Mouse (Mus musculus): Measurements from ENCODE around the gene Klhl29.
A peak's percentile ranks its signal among the peaks of the same experiment; 100 is the strongest.

Gene Klhl29

GRCm38 (mm10) chr12:5129190-5129589, 246.3 kb downstream of the Klhl29 start:
- no peak for DNase-seq (ENCODE audit: low spot score in 2 of 2)

- no peak for DNase-seq (ENCODE audit: low spot score in 2 of 2)
Measured at GRCm38 (mm10) chr12:5125907-5126306, 249.6 kb downstream of the Klhl29 start.

DNA sequence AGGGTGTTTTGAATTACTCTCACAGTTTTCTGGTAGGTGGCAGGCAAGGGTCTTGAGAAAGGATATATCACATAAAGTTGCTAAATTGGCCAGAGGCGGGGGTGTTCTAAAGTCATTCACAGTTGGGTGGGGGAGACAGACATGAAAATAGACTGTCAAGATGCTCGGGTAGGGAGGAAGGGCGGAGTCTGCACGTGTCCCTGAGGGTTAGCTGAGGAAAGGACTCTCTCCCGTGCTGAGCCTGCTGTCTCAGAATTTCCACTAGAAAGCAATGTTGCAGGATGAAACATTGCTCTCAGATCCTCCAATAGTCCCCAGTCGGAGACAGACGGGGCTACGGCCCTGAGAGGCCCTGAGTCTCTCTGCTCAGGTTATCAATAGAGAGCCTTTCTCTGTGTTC, 252.5 kb downstream of the Klhl29 start:
- DNase-seq (ENCODE audit: low spot score in 2 of 2), result no peak

- no peak for DNase-seq (ENCODE audit: low spot score in 2 of 2)
Measured at GRCm38 (mm10) chr12:5120249-5120648, 255.2 kb downstream of the Klhl29 start.

DNA sequence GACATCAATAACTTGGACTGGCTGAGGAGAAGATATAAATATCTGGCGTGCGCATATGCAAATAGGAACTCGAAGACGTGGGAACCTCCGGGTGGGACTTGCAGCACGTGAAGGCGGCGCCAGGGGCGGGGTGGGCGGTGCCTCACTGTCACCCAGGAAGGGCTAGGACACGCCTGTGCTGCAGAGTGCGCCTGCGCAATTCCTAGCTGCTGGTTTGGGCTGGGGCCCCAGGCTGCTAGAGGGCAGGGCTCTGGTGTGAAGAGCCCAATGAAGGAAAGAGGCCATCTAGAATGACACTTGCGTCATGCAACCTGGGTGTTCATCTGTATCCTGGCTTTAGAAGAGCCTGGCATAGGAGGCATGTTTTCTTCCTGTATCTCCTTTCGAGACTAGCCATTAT, 255.8 kb downstream of the Klhl29 start:
- peak; percentile 39 to 69 for DNase-seq (ENCODE audit: low spot score in 2 of 2)

- DNase-seq (ENCODE audit: low spot score in 2 of 2), result no peak
Measured at GRCm38 (mm10) chr12:5119286-5119685, 256.2 kb downstream of the Klhl29 start.

DNA sequence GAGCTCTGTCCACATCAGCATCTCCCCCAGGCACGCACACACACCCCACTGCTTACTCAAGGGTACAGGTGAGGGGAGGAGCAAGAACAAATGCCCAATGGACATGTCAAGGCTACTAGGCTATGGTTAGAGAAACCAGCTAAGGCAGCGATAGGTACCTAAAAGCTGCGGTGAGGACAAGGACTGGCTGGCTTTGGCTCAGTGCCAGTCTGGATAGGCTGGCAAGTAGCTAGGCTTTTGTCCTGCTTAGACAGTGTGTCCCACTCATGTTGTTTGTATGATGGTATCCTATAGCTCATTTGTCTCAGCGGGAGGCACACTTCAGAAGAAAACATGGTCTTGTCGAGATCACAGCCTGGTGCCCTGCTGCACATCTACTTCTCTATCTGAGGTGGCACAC, 258.9 kb downstream of the Klhl29 start:
- no peak for DNase-seq (ENCODE audit: low spot score in 2 of 2)

GRCm38 (mm10) chr12:5114631-5115030, 260.9 kb downstream of the Klhl29 start:
- no peak for DNase-seq (ENCODE audit: low spot score in 2 of 2)

- no peak for DNase-seq (ENCODE audit: low spot score in 2 of 2)
Measured at GRCm38 (mm10) chr12:5111343-5111742, 264.1 kb downstream of the Klhl29 start.

- DNase-seq (ENCODE audit: low spot score in 2 of 2), result no peak
Measured at GRCm38 (mm10) chr12:5108613-5109012, 266.9 kb downstream of the Klhl29 start.

DNA sequence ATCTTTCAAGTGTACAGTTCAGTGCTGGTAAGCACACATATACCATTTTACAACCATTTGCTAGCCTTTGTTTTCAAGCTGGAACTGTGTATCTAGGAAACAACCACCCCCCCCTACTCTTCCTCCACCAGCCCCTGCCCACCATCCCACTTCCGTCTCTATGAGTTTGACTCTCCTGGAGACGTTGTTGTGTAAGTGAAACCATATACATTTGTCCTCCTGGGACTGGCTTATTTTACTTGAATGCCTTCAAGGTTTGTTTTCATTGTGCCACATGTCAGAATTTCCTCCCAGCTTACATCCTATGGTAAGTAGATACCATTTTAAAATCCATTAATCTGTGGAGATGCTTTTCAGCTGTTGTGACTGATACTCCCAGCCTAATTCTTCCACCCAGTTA, 267.7 kb downstream of the Klhl29 start:
- no peak for DNase-seq (ENCODE audit: low spot score in 2 of 2)

DNA sequence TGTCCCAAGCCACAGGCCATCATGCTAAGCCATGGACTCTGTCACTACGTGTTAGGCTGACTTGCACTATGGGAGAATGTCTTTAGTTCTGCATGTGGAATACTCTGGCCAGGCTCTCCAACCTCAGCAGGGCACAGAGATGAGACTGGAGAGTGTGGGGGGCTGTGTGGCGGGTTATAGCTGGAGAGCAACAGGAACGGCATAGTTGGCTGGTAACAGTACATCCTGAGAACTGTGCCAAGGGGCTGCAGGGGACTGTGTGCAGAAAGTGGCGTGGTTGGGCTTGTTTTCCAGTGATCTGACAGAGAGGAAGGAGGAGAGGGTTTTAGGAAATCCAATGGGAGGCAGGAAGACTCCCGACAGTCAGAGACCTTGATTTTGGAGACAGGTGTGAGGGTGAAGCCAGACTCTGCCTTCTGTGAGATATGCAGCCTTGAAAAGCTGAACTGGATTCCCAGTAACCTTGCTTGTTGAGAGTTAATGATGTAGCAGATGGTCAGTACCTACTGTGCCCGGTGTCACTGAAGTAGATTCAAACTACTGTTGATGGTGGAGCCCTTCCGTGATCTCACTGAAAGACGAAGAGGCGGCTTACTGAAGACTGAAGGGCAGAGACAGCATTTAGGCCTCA, 270.9 kb downstream of the Klhl29 start:
- DNase-seq (ENCODE audit: low spot score in 2 of 2), result no peak

GRCm38 (mm10) chr12:5101411-5102024, 274.0 kb downstream of the Klhl29 start:
- no peak for DNase-seq (ENCODE audit: low spot score in 2 of 2)

DNA sequence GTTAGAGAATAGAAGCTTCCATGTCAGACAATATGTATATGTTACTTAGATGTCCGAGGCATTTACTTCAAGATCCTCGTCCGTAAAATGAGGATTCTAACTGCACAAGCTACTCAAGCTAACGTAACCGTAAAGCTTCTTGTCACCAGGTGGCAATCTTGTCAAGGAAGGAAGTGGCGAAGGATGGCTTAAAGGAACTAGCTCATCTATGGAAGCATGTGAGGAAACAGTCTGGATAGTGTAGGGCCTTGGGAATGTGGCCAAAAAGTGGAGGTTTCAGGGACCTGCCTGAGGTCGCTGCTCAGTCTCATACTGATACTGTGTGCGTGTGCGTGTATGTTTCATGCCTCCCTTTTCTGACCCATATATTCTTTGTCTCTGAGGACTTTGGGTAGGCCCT, 275.9 kb downstream of the Klhl29 start:
- DNase-seq (ENCODE audit: low spot score in 2 of 2), result no peak

- no peak for DNase-seq (ENCODE audit: low spot score in 2 of 2)
Measured at GRCm38 (mm10) chr12:5088639-5089038, 286.8 kb downstream of the Klhl29 start.

- DNase-seq (ENCODE audit: low spot score in 2 of 2), result no peak
Measured at GRCm38 (mm10) chr12:5087787-5088519, 287.5 kb downstream of the Klhl29 start.

DNA sequence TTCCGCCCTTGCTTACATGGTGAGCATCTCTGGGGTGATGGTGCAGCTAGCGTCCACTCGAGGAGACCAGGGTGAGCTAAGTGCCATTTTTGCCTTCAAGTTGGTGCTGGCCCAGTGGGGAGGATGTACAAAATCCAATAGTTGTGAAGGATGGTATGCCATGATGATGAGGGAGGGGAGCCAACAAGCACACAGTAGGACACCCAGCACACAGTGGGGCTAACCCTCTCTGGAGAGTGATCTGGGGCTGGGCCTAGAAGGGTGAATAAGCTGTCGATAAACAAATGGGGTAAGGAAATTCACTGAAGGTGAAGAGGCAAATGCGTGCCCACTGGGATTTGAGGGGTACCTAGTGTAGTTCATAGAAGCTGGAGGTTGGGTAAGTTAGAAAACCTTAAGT, 290.8 kb downstream of the Klhl29 start:
- DNase-seq (ENCODE audit: low spot score in 2 of 2), result no peak

DNA sequence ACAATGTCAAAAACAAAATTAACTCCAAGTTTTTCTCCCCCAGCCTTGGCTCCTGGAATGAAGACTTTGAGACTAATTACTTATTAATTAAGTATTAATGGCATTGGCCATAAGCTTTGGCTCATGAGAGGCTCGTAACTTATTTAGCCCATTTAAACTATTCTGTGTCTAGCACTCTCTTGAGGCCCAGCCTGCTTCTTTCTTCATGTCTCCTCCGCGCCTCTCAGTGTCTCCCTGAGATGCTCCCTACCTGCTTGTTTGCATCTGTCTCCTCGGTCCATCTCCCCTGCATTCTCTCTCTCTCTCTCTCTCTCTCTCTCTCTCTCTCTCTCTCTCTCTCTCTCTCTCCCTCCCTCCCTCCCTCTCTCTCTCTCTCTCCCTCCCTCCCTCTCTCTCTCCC, 294.0 kb downstream of the Klhl29 start:
- no peak for DNase-seq (ENCODE audit: low spot score in 2 of 2)

GRCm38 (mm10) chr12:5073191-5073590, 302.3 kb downstream of the Klhl29 start:
- DNase-seq (ENCODE audit: low spot score in 2 of 2), result peak in 1 of 2 experiments; percentile 45

DNA sequence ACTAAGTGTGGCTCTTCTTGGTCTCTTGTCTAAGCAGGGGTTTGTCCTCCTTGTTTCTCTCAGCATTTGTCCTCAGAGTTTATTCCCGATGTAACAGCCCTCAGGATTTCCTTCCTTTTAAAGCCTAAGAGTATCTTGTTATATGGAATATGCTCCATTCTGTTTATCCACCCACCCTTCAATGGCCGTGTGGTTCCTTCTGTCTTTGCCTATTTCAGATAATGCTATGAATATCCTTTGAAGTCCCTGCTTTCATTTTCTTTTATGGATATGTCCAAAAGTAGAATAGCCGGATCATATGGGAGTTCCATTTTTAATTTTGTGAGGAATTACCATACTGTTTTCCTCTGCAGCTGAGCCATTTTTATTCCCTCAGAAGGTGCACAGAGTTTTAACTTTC, 305.4 kb downstream of the Klhl29 start:
- DNase-seq (ENCODE audit: low spot score in 2 of 2), result no peak

DNA sequence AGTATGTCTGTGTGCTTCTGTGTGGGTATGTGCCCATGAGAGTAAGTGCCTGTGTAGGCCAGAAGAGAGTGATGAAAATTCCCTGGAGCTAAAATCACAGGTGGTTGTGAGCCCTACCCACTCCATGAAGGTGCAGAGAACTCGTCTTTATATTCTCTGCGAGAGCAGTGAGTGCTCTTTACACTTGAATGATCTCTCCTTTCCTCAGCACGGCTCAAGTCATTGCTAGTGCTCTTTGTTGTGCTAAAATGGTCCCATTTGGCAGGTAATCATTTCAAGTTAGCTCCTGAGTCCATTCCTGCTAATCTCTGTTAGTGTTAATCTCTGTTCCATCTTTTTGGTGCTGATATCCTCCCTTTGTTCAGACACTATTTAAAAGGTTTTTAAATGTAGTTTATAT, 307.9 kb downstream of the Klhl29 start:
- no peak for DNase-seq (ENCODE audit: low spot score in 2 of 2)

GRCm38 (mm10) chr12:5048104-5048503, 327.4 kb downstream of the Klhl29 start:
- DNase-seq (ENCODE audit: low spot score in 2 of 2), result no peak

DNA sequence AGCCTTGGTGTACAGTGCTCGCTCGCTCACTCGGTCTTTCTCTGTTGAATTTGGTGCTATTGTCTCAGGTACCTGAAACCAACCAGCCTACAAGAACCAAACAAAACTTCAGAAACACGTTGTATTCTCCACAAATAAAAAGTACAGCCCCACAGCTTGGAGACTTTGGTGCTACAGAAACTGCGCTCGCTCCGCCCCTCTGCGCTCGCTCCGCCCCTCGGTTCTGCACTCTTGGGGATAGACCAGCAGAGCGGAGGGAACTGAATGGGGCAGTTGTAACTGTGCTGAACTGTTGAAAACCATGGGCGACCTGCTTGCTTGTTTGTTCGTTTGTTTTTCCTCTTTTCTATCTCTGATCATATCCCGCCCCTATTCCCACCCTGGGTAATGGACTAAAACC, 331.3 kb downstream of the Klhl29 start:
- no peak for DNase-seq (ENCODE audit: low spot score in 2 of 2)
